Mouse (Mus musculus) c-Kit-negative CD71-positive TER-119-positive erythroid progenitor cells, embryonic 14.5 days (primary cell): Measurements from ENCODE around the gene Fbxo42.

ENCODE experiments used
- DNase-seq: peaks from one replicate; pipeline ENCODE4 v3.0.0-alpha.2; 2013; ENCODE audit warnings: low read depth, low spot score

Gene Fbxo42

DNA sequence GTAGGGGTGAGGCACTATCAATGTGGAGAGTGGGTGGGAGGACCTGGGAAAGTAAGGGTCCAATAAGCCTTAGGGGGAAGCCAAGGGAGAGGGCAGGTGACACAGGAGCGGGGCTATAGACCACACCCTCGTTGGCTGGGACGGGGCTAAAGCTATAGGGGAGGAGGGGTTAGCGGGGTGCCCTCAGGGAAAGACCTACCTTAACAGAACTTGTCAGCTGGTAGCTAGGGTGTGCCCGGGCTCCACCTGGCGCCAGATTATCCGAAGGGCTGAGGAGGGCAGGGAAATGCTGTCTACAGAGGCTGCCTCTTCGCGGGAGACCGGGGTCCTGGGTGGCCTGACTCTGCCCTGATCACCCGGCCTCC is 100.9 kb downstream of the Fbxo42 start:
- DNase-seq: no peak

GRCm38 (mm10) chr4:141249383-141249782 is 101.7 kb downstream of the Fbxo42 start:
- no peak for DNase-seq

DNA sequence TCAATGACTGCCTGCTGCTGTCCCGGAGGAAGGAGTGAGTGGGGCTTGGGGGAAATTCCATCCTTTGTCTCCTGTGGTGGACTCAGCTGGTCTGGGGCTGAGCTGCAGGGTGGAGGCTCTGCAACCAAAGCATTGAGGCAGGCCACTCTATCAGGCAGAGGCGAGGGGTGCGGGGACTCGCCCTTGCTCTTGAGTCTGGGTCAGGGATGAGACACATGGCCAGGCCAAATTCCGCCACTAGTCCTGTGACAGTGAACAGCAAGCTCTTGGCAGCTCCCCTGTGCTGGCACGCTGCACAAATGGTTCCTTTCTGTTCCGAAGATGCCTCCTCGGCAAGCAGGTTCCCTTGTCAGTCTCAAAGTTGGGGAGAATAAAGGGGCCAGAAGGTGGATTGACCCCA is 103.4 kb downstream of the Fbxo42 start:
- DNase-seq: no peak

GRCm38 (mm10) chr4:141252641-141253040 is 104.9 kb downstream of the Fbxo42 start:
- no peak for DNase-seq
